Mouse (Mus musculus): ENCODE measurements around the gene Pip5k1b.

The Pip5k1b gene

DNA sequence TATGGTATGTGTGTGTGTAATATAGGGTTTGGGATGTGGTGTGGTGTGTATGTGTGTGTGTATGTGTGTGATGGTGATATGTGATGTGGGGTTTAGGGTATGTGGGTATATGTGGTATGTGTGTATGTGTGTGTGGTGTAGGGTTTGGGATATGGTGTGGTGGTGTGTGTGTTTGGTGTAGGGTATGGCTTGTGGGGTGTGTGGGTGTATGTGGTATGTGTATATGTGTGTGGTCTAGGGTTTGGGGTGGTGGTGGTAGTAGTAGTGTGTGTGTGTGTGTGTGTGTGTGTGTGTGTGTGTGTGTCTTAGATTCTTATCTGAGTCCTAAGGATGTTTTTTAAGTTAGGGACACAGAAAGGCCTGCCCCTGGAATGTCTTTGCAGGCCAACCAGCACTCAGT, 37.3 kb downstream of the Pip5k1b start:
- DNase-seq (ENCODE audit: low read depth, low spot score) = no peak

DNA sequence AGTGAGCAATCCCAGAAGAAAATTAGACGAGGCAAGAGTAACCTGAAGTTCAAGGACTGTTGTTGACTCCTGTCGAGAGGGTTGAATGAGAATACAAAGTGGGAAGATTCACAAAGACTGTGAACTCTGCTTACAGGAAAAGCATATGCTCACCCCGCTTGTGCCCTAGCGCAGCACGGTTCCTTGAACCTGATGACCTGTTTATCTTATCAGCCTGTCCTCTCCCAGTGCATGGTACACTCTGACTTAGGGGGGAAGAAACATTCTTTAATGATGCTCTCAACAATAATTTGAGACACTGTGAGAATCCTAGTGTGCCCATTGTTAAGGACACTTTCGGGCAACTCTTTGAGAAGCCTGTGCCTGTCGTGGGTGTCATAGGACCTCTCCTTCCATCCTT, 38.6 kb downstream of the Pip5k1b start:
- DNase-seq (ENCODE audit: low read depth, low spot score) = no peak

DNA sequence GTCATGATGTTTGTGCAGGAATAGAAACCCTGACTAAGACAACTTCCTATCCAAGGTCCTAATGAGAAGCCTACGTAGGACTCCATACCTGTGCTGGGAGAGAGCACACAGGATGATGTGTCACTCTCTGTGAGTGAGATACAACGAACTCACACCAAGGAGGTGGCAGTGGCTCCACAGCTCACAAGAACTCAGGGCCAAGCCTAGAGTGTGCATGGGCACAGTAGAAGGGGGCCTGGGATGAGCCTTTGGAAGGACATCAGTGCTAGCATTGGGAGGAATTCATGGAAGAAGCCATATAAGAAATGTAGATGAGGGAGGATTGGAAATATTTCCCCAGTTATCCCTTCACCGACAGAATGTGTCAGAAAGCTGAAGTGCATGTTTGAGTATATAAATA, 39.7 kb downstream of the Pip5k1b start:
- DNase-seq (ENCODE audit: low read depth, low spot score) = no peak

DNA sequence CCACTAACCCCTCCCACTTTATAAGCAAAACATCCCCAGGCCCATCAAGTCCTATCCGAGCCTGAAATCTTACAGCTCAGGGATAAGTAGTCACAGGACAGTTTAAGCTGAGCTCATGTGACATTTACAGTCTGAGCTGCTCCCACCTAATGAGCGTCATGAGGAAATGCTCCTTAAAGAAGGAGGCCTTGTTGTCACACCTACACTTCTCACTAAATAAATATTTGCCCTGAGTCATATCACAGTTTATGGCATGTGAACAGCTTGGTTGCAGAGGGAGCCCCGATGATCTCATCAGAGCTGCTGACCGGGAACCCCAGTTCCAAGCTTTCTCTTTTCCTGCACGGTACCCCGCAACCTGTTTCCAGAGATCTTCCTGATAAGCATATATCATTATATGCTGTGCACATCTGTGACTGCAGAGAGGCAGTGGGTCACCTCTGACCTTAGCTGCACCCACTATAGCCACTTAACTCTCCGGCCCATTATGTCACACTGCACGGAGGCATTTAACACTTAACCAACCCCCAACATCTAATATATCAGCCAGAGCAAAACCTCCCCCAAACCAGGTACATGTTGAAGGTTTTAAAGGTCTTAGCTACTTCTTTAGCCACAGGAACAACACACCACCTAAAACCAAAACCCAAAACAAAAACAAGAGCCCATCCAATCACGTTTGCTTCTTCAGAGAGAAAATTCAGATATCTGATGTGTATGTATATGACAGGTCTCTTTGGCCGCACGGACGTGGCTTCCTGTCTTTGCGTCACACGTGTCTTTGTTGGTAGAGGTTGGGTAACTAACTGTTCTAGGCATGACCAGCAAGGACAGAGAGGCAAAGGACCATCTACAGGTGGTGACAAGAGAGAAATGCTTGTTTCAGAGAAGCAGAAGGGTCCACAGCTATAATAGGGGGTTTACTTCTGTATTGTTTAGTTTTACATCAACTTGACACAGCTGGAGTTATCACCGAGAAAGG, 40.7 kb downstream of the Pip5k1b start:
- DNase-seq (ENCODE audit: low read depth, low spot score) = no peak

DNA sequence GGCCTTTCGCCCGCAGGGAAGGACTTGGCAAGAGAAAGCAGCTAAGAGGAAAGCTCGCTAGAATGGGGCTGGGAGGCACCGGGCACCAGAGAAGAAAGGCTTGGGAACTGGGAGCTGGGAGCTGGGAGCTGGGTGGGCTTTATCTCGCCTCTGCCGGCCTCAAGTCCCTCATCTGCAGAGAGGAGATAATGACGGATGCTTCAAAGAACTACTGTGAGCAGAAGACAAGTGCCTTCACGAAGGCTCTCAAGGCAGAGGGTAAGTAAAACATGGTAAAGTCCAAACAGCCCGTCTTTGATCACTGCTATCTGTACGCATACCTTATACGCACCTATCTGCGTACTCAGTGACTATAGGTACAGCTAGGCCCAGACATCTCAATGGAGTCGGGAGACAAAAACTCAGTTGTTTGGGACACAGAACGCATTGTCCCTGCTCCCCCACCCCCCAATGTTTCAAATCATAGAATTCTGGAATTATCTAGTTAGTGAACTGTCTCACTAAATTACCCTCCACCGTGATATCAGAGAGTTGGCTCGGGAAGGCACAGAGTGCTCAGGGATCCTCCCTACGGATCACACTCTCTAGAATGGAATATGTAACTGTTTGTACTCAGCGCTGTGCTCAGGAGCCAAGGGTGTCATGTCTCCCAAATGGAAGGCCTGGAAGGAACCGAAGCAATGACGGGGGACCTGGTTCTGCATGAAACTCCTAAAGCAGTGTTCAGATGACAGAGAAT, 42.4 kb downstream of the Pip5k1b start:
- no peak for DNase-seq (ENCODE audit: low read depth, low spot score)

DNA sequence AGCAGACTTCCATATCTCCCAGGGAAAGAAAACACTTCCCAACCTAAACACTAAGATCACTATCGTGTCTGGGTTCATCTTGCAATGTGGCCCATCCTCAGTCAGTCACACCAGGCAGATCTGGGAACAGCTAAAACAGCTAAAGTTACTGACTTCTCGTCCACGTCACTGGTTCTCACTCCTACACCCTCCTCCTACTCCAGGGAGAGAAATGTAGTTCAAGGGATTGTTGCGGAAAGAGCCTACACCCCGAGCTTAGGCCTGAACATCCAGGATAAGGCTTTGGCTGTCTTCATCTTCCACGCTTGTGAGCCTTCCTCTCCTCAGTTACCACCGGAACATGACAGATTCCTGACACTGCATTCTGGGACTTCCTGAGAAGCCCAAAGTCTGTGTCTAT, 43.7 kb downstream of the Pip5k1b start:
- DNase-seq (ENCODE audit: low read depth, low spot score) = no peak

DNA sequence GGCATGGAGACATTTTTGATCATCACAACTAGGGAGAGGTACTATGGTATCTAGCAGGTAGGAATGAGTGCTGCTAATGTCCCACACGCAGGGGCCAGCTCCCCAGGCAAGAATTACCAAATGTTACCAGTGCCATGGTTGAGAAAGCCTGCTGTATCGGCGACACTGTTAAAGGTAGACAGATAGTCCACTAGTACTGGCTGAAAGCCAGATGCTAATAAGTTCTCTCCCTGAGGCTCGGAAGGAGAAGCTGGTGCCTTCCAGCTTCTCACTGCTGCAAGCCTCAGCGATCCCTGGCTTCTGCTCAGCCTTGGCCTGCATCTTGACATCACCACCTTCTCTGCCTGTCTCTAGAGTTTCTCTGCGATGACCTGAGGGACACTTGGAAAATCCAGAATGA, 46.3 kb downstream of the Pip5k1b start:
- no peak for DNase-seq (ENCODE audit: low read depth, low spot score)

DNA sequence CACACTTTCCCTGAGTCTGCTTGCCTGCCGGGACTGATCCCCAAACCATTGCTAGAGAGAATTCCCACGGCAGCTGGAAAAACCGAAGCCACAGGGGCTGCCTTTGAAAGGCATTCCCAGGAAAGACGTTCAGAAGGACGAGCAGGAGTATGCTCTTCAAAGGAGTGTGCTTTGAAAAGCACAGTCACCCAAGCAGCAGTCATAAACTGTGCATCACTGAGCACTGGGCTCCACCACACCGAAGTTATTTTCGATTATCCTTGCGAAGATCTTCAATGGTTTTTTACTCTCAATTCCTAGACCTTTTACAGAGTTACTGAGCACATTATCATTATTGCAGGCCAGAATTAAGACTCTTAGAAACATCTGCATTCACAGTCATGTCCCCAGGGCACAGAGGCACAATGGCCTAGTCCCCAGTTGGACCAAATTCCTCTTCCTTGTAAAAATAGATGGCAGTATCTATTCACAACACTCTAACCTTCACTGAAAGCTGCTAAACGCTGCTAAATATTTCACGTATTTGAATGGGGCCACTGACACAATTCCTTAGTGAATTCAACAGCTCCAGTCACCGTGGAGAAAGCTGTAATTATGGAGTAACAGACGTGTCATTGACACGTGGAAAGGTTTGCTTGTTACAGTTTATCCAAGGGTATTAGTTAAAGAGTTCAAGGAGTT, 47.4 kb downstream of the Pip5k1b start:
- DNase-seq (ENCODE audit: low read depth, low spot score) = no peak

DNA sequence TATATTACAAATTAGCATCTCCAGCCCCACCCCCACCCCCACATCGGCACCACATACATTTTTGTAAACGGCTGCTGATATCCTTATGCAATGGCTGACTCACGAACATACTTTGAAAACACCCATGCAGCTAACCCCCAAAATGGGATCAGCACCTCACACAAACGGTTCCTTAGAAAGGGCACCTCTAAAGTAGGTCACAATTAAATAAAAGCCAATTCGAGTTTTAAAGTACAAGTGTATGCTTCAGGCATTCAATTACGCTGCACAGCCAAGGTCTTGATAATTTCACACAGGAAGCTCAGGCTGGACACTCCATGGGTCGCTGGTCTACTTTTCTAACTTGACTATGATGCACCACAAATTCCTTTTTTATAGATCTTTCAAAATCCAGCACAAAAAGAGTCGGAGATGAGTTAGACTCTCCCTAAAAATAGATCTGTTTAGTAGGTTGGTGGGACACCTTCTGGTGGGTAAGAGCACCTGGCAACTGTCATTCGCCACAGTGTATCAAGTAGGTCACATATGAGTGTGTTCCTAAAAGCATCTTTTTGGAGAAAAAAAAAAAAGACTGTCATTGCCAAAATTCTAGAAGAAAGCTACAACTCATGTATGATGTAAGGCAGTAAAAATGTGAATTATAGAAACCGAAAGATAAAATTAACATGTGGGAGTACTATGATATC, 52.8 kb downstream of the Pip5k1b start:
- DNase-seq (ENCODE audit: low read depth, low spot score) = no peak

DNA sequence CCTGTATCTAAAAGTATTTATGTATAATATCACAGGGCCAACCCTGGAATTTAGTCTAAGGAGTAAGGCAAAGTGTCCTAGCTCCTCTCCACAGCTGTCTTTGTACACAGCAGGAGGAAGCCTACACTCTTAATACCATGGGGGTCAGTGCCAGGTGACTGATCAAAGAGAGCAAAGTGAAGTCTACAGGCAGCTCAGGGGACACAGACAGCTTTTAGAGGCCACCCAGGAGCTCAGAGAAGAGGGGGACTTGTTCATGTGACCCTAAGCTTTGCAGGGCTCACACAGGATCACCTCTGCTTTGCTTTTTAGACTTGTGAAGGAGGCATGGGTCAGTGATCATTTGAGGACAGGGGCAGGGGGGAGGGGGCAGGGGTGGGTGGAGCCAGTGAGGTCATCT, 54.1 kb downstream of the Pip5k1b start:
- no peak for DNase-seq (ENCODE audit: low read depth, low spot score)

DNA sequence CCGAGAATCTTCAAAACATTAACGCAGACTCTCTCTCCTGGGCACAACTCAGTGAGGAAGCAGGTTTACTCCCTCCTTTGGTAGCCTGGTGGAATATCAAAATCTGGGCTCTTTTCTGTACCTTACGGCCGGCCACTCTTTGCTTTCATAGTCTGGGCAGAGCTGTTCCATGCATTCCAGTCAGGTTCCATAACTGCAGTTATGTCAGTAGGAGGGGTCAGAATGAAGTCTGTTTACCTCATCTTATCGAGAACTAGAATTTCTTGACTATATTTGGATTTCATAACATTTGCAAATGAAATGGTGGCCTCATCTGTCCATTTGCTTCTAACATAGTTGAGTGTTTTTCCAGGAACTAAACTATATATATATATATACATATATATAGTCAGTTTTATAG, 55.2 kb downstream of the Pip5k1b start:
- DNase-seq (ENCODE audit: low read depth, low spot score) = no peak

DNA sequence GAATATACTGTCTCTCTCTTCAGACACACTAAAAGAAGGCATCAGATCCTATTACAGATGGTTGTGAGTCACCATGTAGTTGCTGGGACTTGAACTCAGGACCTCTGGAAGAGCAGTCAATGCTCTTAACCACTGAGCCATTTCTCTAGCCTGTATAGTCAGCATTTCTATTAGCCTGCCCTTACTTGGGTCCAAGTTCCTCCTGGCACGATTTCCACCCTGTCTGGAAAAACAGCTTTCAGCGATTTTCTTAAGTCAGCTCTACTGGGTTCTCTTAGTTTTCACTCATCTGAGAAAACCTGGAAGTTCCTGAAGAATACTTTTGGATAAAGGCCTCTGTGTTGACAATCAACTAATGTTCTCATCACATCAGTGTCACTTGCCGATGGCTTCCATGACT, 56.4 kb downstream of the Pip5k1b start:
- no peak for DNase-seq (ENCODE audit: low read depth, low spot score)

DNA sequence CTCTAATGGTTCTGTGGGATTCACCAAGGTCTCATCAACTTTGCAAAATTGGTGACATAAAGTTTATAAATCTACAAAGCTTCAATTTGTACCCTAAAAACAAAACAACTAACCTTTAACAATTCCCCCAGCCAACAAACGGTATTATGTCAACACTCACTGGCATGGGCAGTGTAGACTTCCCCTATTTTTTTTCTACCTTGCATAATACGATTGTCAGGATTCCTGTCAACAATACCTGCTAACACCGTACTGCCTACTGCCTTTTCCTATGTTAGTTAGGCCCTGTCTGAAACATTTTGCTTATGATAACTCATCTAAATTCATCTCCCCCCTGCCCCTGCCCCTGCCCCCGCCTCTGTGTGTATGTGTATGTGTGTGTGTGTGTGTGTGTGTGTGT, 61.8 kb downstream of the Pip5k1b start:
- DNase-seq (ENCODE audit: low read depth, low spot score) = no peak

DNA sequence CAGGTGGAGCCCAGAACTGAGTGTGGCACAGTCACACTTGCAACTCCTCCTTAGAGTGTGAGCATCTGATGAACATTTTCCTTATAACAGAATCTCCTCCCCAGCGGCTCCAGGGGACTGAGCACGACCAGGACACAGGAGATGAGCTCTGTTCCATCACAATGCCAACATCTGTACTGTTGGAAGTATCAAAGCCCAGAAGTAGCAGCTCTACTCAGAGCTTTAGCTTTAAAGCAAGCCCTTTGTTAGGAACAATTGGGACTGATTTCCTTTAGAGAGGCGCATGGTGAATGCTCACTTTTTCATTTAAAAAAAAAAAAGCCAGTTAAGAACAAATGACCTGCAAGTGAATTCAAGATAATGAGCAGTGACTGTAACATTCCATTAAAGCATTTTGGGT, 63.8 kb downstream of the Pip5k1b start:
- DNase-seq (ENCODE audit: low read depth, low spot score) = no peak

DNA sequence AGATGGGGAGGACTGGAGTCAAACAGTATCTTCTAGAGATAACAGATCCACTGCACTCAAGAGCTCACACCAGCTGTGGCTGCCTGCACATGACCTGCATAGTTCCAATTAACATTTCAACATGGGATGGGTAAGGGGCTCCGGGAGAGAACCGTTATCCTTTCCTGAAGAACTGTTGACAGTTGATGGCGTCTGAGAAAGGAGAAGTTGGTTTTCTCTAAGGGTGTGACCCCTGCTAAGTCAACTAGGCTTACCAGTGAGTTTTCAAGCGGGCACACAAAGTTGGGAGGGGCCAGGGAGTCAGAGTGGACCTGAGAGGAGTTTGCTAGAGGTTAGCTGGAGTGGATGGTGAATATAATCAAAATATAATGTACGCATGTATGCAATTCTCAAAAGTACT, 65.4 kb downstream of the Pip5k1b start:
- no peak for DNase-seq (ENCODE audit: low read depth, low spot score)

DNA sequence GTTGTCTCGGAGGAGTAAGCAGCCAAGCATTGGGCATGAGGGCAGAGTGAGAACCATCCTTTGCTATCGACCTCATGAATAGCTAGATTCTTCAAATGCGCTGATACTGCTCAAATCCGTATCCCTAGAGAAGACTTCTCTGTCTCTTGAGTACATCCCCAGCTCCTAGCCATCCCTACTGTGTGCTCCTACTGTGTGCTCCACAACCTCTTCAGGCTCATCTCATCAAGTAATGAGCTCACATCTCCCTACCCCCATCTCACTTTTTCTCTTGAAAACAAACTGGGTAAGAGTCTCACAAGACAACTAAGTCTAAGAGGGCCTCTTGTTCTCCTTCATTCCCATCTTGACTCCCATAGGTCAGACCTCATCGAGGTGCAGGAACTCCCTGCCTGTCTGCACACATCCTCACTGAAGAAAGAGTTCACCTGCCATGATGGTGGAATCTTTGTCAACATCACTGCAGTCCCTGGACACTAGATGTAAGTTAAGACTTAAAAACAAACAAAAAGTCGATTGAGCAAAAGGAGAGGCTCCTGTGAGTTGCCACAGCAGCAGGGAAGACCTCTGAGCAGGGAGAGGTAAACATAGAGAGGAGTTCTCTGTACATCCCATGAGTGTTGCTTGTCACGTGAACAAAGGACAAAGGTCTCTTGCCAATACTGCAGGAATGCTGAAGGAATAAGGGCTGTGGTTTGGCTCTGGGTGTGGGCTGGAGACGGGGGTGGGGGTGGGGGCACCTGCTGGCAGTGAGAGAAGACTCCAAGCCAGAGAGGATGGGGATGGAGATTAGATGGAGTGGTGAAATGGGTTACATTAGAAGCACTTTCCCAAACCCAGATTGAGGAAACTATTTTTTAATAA, 69.0 kb downstream of the Pip5k1b start:
- DNase-seq (ENCODE audit: low read depth, low spot score) = no peak

DNA sequence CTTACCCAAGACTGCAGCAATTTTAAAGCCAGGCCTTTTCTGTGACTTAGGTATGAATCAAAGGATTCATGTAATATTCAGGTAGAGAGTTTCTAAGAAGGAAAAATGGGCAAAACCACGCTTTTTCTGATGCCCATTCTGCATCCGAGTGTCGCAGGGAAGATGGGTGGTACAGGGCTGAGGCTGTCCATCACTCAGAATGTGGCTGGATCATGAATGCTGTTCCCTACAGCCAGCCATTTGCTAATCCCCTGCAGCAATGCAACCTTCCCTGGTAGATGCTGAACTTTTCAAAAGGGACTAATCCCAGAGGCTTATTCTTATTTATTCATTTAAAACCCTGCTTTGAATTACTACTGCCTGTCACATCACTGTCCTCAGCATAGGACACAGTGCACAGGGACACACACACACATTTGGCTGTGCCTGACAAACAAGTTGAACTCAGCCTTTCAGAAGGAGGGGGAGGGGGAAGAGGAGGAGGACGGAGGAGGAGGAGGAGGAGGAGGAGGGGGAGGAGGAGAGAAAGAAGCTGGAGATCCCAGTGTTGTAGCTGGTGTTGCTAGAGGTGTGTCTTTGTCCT, 71.0 kb downstream of the Pip5k1b start:
- no peak for DNase-seq (ENCODE audit: low read depth, low spot score)

DNA sequence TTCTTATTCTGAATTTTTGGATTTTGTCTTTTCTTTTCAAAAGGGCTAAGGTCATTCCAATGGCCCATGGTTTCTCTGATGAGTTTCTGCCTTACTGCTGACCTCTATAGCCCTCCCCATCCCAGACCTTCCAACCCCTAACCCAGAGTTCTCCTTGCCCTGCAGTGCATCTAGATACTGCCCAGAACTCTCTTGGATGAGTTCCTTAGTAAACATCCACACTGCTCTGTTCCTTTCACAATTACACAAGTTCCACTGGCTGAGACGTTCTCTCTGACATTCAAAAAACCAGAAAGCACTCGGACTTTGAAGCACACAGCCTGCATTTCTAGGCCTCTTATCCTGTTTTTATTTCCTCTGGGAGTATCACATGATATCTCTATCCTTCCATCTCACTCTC, 74.8 kb downstream of the Pip5k1b start:
- no peak for DNase-seq (ENCODE audit: low read depth, low spot score)

DNA sequence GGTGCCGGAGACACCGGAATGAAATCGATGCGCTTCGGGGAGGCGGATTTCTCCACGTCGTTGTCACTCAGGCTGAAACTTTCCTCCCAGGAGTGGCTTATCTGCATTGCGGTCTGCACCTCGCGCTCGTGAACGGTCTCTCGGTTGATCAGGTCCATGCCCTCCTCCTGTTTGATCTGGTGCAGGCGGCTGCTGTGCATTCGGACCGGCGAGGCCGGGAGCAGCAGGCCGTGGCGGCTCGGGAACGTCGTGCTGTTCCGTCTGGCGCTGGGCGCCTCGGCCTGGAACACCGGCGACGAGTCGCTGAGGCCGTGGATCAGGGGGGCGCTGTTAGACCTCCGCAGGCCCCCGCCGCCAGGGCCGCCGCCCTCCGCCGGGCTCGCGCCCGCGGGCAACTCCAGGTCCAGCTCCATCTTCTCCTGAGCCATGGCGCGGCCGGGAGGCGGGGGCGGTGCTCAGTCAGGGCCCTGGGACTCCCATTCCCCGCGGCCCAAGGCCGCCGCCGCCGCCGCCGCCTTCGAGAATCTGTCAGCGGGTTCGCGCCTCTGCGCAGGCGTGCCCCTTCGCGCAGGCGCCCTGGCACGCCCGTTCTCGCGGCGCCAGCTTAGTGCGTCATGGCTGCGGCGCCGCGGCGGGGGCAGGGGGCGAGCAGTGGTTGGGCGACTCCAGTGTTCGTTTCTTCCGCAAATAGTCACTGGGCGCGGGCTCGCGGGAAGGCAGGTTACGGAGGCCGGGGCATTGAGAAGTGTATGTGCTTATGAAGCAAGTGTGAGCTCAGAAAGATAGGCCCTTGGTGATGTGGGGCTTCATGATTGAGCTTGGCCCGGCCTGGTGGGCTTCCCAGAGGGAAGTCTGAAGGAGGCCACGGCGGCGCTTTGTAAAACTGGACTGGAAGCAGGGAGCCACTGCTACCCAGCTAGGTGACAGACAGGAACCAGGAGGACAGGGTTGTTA, 78.5 kb downstream of the Pip5k1b start, which contains the start of gene Fam122a:
Fam122a (minus strand) TSS at position 428 of the 954 bp plus-strand sequence.
- peak; percentile 91 for DNase-seq (ENCODE audit: low read depth, low spot score)

Data from retina, postnatal 7 days (tissue).